Mouse (Mus musculus) testis, adult 2 months (tissue): ENCODE measurements at regions not wholly inside any gene's neighbourhood (a gene's known extent, or its start where the extent isn't known, plus 50 kb on each side); places are given as distances from the start of the nearest gene placed in this dataset.

ENCODE experiments used
- CTCF ChIP-seq: fragments of 200-500 bp; IDR thresholded peaks from 2 replicates; pipeline ENCODE4 v1.5.1; 2012; ENCODE audit warnings: low read depth, mild to moderate bottlenecking, inconsistent platforms, low read length, moderate library complexity; ENCODE audit not compliant: control insufficient read depth, insufficient read depth, insufficient replicate concordance
- POLR2A ChIP-seq: fragments of 200-500 bp; IDR thresholded peaks from 2 replicates; pipeline ENCODE4 v1.6.1; 2012; ENCODE audit warnings: low read depth, mild to moderate bottlenecking, inconsistent platforms, low read length, moderate library complexity; ENCODE audit not compliant: control insufficient read depth

DNA sequence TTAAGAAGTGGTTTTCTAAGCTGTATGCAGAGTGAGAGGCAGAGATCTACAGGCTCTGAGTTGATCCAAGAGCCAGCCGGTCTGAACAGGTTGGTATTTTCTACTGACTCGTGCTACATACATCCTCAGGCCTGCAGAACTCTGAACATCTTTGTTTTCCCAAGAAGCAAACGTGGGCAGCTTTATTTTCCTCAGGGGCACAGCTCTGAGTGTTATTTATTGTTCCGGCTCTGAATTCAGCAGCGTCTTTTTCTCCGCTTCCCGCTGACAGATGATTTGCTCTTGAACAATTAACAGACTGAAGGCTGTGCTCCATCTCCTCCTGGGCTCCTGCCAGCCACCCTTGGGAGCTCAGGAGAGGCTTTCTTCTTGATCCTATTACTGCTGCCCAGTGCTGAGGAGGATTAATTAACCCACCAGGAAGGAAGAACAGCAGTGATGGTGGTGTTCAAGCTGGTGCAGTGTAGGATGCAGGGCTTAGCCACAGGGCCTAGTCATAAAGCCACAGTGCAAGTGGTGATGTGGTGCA is 63.5 kb upstream of the Camk1g start:
- TF ChIP-seq CTCF = no peak
- TF ChIP-seq POLR2A = no peak
